Mouse (Mus musculus): ENCODE data around the gene Far2. TPM values are rescaled to one million over a fixed set of nuclear protein-coding genes. Genes with fewer than 3 reads are reported as not detected.
"Not testable (repeated sequence)": the region's sequence is repeated elsewhere in the genome, so short reads cannot be mapped to it uniquely, and the experiment has no call there.

Far2 gene
- polyA plus RNA-seq, 1 experiment from 2014 or later: 11.1 TPM

DNA sequence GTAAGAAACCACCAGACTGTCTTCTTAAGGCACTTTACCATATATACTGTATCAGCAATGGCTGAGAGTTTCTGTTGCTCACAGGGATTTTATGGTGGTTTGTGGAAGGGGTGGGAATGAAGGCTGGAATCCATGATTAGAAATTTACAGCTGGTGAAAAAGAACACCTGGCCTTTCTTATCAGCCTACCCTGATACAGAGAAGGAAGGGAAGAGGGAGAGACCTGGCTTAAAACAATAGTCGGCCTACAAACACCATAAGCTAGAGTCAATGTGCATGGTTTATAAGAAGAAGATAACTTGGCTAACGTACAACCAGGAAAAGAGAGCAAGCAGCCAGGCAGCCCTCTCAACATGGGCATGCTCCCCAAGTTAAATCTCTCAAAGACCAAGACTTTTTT is 37.3 kb downstream of the Far2 start:
- no peak overlapping the region for H3K4me2 ChIP-seq

GRCm38 (mm10) chr6:148097039-148097438 is 50.0 kb downstream of the Far2 start:
- no peak for ATAC-seq (ENCODE audit: low read depth)
- H3K27ac ChIP-seq (replicated peaks): no peak overlapping the region
- no peaks in the 10 kb centered on the region for H3K9me3 ChIP-seq
- no peak overlapping the region for H3K4me3 ChIP-seq
- no peaks in the 10 kb centered on the region for H3K27me3 ChIP-seq
- H3K4me1 ChIP-seq (replicated peaks): no peaks in the 10 kb centered on the region
- no peak overlapping the region for H3K9ac ChIP-seq
- H3K4me2 ChIP-seq: no peak overlapping the region
- H3K36me3 ChIP-seq: no peaks in the 10 kb centered on the region
- WGBS: 76% methylated on average over 3 of the region's 3 CpGs

More for the DNA sequence above, 37.3 kb downstream of the Far2 start:
- no peak overlapping the region for H3K27ac ChIP-seq (replicated peaks)
- H3K4me1 ChIP-seq (replicated peaks): no peaks in the 10 kb centered on the region
- no peak overlapping the region for H3K9ac ChIP-seq
- H3K9me3 ChIP-seq: no peaks in the 10 kb centered on the region
- no peaks in the 10 kb centered on the region for H3K36me3 ChIP-seq
- H3K27me3 ChIP-seq: no peaks in the 10 kb centered on the region
- 91% methylated on average over 2 of the region's 2 CpGs for WGBS
- H3K4me3 ChIP-seq: no peak overlapping the region
- ATAC-seq (ENCODE audit: low read depth): no peak

DNA sequence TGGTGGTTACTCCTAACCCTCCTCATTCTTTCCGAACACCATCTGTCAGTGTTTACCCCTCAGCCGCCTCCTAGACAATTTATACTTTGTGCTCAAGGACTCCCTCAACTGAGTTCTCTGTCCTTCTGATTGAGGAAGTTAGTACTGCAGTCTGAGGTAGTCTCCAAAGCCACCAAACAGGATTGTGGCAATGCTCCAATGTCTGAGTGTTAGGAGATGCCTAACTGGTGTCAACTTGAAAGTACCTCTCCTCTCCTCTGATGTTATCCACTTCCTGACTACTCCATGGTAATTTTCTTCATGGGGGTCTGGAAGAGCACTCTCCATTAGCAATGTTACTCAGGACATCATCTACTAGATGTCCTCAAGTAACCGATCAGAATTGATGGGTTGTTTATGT is 54.9 kb downstream of the Far2 start:
- no peak overlapping the region for H3K27ac ChIP-seq (replicated peaks)
- no peaks in the 10 kb centered on the region for H3K36me3 ChIP-seq
- WGBS: 88% methylated on average over 3 of the region's 3 CpGs
- no peak overlapping the region for H3K4me3 ChIP-seq
- no peaks in the 10 kb centered on the region for H3K4me1 ChIP-seq (replicated peaks)
- ATAC-seq (ENCODE audit: low read depth): no peak
- H3K4me2 ChIP-seq: no peak overlapping the region
- H3K9me3 ChIP-seq: no peaks in the 10 kb centered on the region
- H3K27me3 ChIP-seq: no peaks in the 10 kb centered on the region
- H3K9ac ChIP-seq: no peak overlapping the region

DNA sequence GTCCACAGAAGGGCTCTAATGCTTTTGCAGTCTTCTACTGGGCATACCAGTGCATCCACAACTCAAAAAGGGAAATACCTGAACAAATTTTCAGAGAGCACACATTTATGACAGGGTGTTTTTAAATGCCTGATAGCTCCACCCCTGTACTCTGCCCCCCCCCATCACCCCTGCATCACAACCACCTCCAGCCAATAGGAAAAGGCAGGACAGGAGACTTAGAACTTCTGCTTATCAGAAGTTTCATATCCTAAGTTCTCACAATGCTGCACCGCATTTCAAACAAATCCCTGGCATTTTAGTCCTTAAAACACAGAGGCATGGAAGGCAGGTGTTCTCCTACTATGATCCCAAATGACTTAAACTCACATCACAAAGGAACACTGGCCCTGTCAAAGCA is 55.4 kb downstream of the Far2 start:
- H3K27me3 ChIP-seq: no peaks in the 10 kb centered on the region
- no peaks in the 10 kb centered on the region for H3K9me3 ChIP-seq
- H3K4me2 ChIP-seq: no peak overlapping the region
- H3K4me1 ChIP-seq (replicated peaks): no peaks in the 10 kb centered on the region
- no peak for ATAC-seq (ENCODE audit: low read depth)
- H3K4me3 ChIP-seq: no peak overlapping the region
- 95% methylated on average over 1 of the region's 1 CpGs for WGBS
- no peak overlapping the region for H3K27ac ChIP-seq (replicated peaks)
- no peak overlapping the region for H3K9ac ChIP-seq
- H3K36me3 ChIP-seq: no peaks in the 10 kb centered on the region

- Histone ChIP-seq H3K4me3 (no peak overlapping the region), H3K27ac (replicated peaks) (no peak overlapping the region), H3K9ac (no peak overlapping the region), H3K27me3 (no peaks in the 10 kb centered on the region), H3K9me3 (no peaks in the 10 kb centered on the region), H3K36me3 (no peaks in the 10 kb centered on the region), H3K4me2 (no peak overlapping the region), H3K4me1 (replicated peaks) (no peaks in the 10 kb centered on the region)
- 34% methylated on average over 9 of the region's 9 CpGs for WGBS
- ATAC-seq (ENCODE audit: low read depth): no peak
These were observed 57.2 kb downstream of the Far2 start for GRCm38 (mm10) chr6:148104212-148104611.

GRCm38 (mm10) chr6:148105722-148106268 is 58.7 kb downstream of the Far2 start:
- WGBS: 71% methylated on average over 9 of the region's 9 CpGs
- no peaks in the 10 kb centered on the region for H3K36me3 ChIP-seq
- no peak overlapping the region for H3K4me3 ChIP-seq
- no peak overlapping the region for H3K27ac ChIP-seq (replicated peaks)
- no peak overlapping the region for H3K4me2 ChIP-seq
- no peak for ATAC-seq (ENCODE audit: low read depth)
- no peaks in the 10 kb centered on the region for H3K9me3 ChIP-seq
- H3K9ac ChIP-seq: no peak overlapping the region
- no peaks in the 10 kb centered on the region for H3K27me3 ChIP-seq
- no peaks in the 10 kb centered on the region for H3K4me1 ChIP-seq (replicated peaks)

DNA sequence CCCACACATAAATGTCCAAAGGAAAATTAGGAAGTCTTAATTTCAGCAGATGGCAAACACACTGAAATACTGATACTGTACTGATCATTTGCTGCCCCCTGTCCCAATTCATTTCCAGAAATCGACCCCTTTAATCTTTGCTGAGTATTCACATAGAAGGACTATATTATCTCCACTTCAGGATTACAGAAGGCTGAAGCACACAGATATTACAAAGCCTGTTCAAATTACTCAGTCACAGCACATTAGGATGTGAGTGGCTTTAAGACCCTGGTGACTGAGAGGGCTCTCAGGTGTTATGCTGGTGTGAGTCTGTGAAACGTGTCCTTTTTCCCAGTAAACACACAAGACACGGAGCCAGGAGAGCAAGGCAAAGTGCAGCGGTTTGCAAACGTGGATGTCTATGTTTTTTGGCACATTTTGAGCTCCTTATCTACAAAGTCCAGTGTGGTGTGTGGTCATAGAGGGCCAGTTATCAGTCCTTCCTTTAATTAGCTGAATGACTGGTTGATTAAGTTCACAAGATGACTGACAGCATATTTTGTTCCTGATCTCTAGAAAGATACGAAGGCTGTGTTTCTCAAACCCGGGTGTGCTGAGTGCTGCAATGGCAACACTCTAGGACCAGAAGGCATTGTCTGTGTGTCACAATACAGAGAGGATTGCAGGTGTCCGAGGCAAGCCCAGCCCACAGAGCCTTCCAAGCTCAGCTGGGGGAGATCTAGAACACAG is 61.8 kb downstream of the Far2 start:
- no peak for ATAC-seq (ENCODE audit: low read depth)
- H3K27me3 ChIP-seq: no peaks in the 10 kb centered on the region
- H3K27ac ChIP-seq (replicated peaks): no peak overlapping the region
- 74% methylated on average over 8 of the region's 8 CpGs for WGBS
- no peaks in the 10 kb centered on the region for H3K36me3 ChIP-seq
- no peaks in the 10 kb centered on the region for H3K9me3 ChIP-seq
- H3K4me2 ChIP-seq: no peak overlapping the region
- no peak overlapping the region for H3K9ac ChIP-seq
- H3K4me1 ChIP-seq (replicated peaks): no peaks in the 10 kb centered on the region
- no peak overlapping the region for H3K4me3 ChIP-seq

DNA sequence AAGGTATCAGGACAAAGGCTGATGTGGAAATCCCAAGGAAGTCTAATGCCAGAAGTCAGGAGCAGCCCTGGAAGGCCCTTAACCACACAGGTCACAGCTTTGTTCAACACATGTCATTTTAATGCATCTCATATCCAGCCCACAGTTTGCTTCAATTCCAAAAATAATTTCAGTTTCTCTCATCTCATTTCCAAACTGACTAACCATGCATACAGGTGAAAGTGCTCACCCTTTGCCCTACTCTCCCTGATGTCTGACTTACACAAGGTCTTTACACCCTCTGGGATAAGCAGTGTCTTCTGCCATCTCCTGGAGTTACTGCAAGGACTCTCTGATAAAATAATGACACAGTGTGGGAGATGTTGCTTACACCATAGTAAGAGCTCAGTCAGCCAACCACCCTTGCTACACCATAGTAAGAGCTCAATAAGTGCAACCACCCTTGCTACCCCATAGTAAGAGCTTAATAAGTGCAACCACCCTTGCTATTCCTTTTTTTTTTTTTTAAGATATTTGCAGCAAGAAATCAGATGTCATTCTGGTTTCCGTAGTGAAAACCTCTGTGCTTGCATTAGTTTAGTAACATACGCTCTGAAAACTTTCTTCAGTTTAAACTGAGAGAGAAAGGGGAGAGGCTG is 64.1 kb downstream of the Far2 start:
- ATAC-seq (ENCODE audit: low read depth): no peak
- Histone ChIP-seq H3K4me2 (no peak overlapping the region), H3K27ac (replicated peaks) (no peak overlapping the region), H3K27me3 (no peaks in the 10 kb centered on the region), H3K9me3 (no peaks in the 10 kb centered on the region), H3K4me3 (no peak overlapping the region), H3K4me1 (replicated peaks) (no peaks in the 10 kb centered on the region), H3K9ac (no peak overlapping the region), H3K36me3 (no peaks in the 10 kb centered on the region)
- 91% methylated on average over 2 of the region's 2 CpGs for WGBS

DNA sequence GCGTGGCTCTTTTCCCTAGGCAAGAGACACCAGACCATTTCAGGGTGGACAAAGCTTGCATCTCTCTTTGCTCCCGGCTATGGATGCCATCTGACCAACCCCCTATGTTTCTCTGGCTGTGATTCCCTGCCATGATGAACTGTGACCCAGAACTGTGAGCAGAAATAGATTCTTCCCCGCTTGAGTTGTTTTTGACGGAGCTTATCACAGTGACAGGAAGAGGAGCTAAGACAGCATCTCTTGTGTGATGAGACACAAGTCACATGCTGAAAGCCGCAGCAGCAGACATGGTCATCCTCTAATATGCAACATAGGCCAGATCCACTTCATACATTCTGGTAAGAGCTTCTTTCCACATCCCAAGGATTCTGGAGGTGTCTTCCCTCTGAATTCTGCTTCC is 69.3 kb downstream of the Far2 start:
- Histone ChIP-seq H3K27ac (replicated peaks) (no peak overlapping the region), H3K36me3 (no peaks in the 10 kb centered on the region), H3K27me3 (no peaks in the 10 kb centered on the region), H3K4me3 (no peak overlapping the region), H3K9ac (no peak overlapping the region), H3K4me1 (replicated peaks) (no peaks in the 10 kb centered on the region), H3K9me3 (no peaks in the 10 kb centered on the region), H3K4me2 (no peak overlapping the region)
- 90% methylated on average over 5 of the region's 5 CpGs for WGBS
- no peak for ATAC-seq (ENCODE audit: low read depth)

DNA sequence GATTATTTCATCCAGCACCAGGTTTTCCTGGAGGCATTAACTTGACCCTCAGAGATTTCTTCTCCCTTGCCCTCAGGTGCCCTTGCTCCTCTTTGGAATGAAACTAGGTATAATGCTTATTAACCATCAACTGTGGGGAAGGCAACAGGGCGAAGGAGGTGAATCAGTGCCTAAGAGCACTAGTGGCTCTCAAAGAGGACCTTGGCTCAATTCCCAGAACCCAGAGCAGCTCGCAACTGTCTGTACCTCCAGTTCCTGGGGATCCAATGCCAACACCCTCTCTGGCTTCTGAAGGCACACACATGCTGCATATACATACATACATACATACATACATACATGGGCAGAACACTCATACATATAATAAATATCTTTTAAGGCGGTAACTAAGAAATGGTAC is 69.8 kb downstream of the Far2 start:
- 86% methylated on average over 3 of the region's 3 CpGs for WGBS
- H3K4me2 ChIP-seq: no peak overlapping the region
- no peak overlapping the region for H3K27ac ChIP-seq (replicated peaks)
- no peaks in the 10 kb centered on the region for H3K27me3 ChIP-seq
- no peaks in the 10 kb centered on the region for H3K36me3 ChIP-seq
- no peak for ATAC-seq (ENCODE audit: low read depth)
- no peak overlapping the region for H3K4me3 ChIP-seq
- H3K9me3 ChIP-seq: no peaks in the 10 kb centered on the region
- H3K4me1 ChIP-seq (replicated peaks): no peaks in the 10 kb centered on the region
- no peak overlapping the region for H3K9ac ChIP-seq

- Histone ChIP-seq H3K9ac (no peak overlapping the region), H3K27me3 (no peaks in the 10 kb centered on the region), H3K9me3 (no peaks in the 10 kb centered on the region), H3K27ac (replicated peaks) (no peak overlapping the region), H3K4me2 (no peak overlapping the region), H3K4me1 (replicated peaks) (no peaks in the 10 kb centered on the region), H3K4me3 (no peak overlapping the region), H3K36me3 (no peaks in the 10 kb centered on the region)
- no peak for ATAC-seq (ENCODE audit: low read depth)
- 82% methylated on average over 1 of the region's 1 CpGs for WGBS
These were observed 70.6 kb downstream of the Far2 start for GRCm38 (mm10) chr6:148117696-148118095.

GRCm38 (mm10) chr6:148120703-148121102 is 73.6 kb downstream of the Far2 start:
- H3K9me3 ChIP-seq: no peaks in the 10 kb centered on the region
- no peaks in the 10 kb centered on the region for H3K36me3 ChIP-seq
- H3K27me3 ChIP-seq: no peaks in the 10 kb centered on the region
- H3K4me2 ChIP-seq: no peak overlapping the region
- 85% methylated on average over 1 of the region's 1 CpGs for WGBS
- no peak overlapping the region for H3K9ac ChIP-seq
- H3K4me1 ChIP-seq (replicated peaks): no peaks in the 10 kb centered on the region
- H3K27ac ChIP-seq (replicated peaks): no peak overlapping the region
- no peak overlapping the region for H3K4me3 ChIP-seq
- ATAC-seq (ENCODE audit: low read depth): no peak

DNA sequence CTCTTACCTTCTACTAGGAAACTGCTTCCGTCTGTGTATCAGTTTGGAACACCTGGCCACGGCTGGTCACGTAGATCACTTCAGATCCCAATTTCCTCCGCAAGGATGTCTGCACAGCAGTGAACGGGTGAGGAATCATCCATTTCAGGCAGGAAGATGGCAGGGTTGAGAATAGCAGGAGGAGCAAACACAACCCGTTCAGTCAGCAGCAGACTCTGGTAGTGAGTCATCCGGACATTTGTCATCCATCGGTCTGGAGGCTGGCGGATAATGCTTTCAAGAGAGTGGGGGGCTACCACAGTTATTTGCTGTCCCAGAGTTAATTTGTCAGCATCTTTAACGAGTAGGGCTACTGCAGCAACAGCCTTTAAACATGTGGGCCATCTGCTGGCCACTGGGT is 79.8 kb downstream of the Far2 start:
- H3K9ac ChIP-seq; H3K9me3 ChIP-seq; H3K36me3 ChIP-seq; H3K4me2 ChIP-seq; ATAC-seq (ENCODE audit: low read depth); H3K4me1 ChIP-seq (replicated peaks); H3K4me3 ChIP-seq; H3K27me3 ChIP-seq; H3K27ac ChIP-seq (replicated peaks): not testable (repeated sequence)
- 75% methylated on average over 10 of the region's 10 CpGs for WGBS
